Mouse (Mus musculus): ENCODE measurements at regions not wholly inside any gene's neighbourhood (a gene's known extent, or its start where the extent isn't known, plus 50 kb on each side); places are given as distances from the start of the nearest gene placed in this dataset.

GRCm38 (mm10) chr4:55281486-55282096 lies 68.3 kb upstream of the Rad23b start:
- Histone ChIP-seq H3K27me3 (replicated peaks; ENCODE audit: control insufficient read depth, insufficient read depth, low read length) (no peaks in the 10 kb centered on the region), H3K9me3 (ENCODE audit: control insufficient read depth) (no peaks in the 10 kb centered on the region), H3K4me1 (replicated peaks; ENCODE audit: control insufficient read depth, insufficient read depth, low read length) (no peaks in the 10 kb centered on the region), H3K9ac (ENCODE audit: low read depth, low read length) (no peak overlapping the region), H3K4me3 (ENCODE audit: low read depth, low read length) (no peak overlapping the region), H3K36me3 (ENCODE audit: control insufficient read depth, insufficient read depth) (no peaks in the 10 kb centered on the region), H3K4me2 (replicated peaks; ENCODE audit: low read depth) (no peak overlapping the region), H3K27ac (ENCODE audit: low read depth, low read length) (no peak overlapping the region)
- WGBS = 62% methylated on average over 14 of the region's 14 CpGs
- no peak for ATAC-seq
- no peak for TF ChIP-seq CTCF (IDR thresholded peaks at IDR 0.05; ENCODE audit: low read depth)

GRCm38 (mm10) chr4:55282474-55282873 lies 67.4 kb upstream of the Rad23b start:
- H3K9ac ChIP-seq (ENCODE audit: low read depth, low read length) = no peak overlapping the region
- no peak overlapping the region for H3K27ac ChIP-seq (ENCODE audit: low read depth, low read length)
- no peak overlapping the region for H3K4me3 ChIP-seq (ENCODE audit: low read depth, low read length)
- H3K9me3 ChIP-seq (ENCODE audit: control insufficient read depth) = no peaks in the 10 kb centered on the region
- ATAC-seq = no peak
- no peaks in the 10 kb centered on the region for H3K27me3 ChIP-seq (replicated peaks; ENCODE audit: control insufficient read depth, insufficient read depth, low read length)
- H3K36me3 ChIP-seq (ENCODE audit: control insufficient read depth, insufficient read depth) = no peaks in the 10 kb centered on the region
- no peaks in the 10 kb centered on the region for H3K4me1 ChIP-seq (replicated peaks; ENCODE audit: control insufficient read depth, insufficient read depth, low read length)
- no peak for TF ChIP-seq CTCF (IDR thresholded peaks at IDR 0.05; ENCODE audit: low read depth)
- no peak overlapping the region for H3K4me2 ChIP-seq (replicated peaks; ENCODE audit: low read depth)
- WGBS = 94% methylated on average over 4 of the region's 4 CpGs

GRCm38 (mm10) chr4:55284722-55285225 lies 65.1 kb upstream of the Rad23b start:
- no peaks in the 10 kb centered on the region for H3K27me3 ChIP-seq (replicated peaks; ENCODE audit: control insufficient read depth, insufficient read depth, low read length)
- H3K4me1 ChIP-seq (replicated peaks; ENCODE audit: control insufficient read depth, insufficient read depth, low read length) = no peaks in the 10 kb centered on the region
- H3K9me3 ChIP-seq (ENCODE audit: control insufficient read depth) = no peaks in the 10 kb centered on the region
- no peak for ATAC-seq
- WGBS = 48% methylated on average over 3 of the region's 3 CpGs
- H3K36me3 ChIP-seq (ENCODE audit: control insufficient read depth, insufficient read depth) = no peaks in the 10 kb centered on the region
- no peak overlapping the region for H3K4me2 ChIP-seq (replicated peaks; ENCODE audit: low read depth)
- no peak overlapping the region for H3K9ac ChIP-seq (ENCODE audit: low read depth, low read length)
- TF ChIP-seq CTCF (IDR thresholded peaks at IDR 0.05; ENCODE audit: low read depth) = no peak
- no peak overlapping the region for H3K27ac ChIP-seq (ENCODE audit: low read depth, low read length)
- no peak overlapping the region for H3K4me3 ChIP-seq (ENCODE audit: low read depth, low read length)

GRCm38 (mm10) chr4:55285641-55286040 lies 64.2 kb upstream of the Rad23b start:
- Histone ChIP-seq H3K9ac (ENCODE audit: low read depth, low read length) (no peak overlapping the region), H3K36me3 (ENCODE audit: control insufficient read depth, insufficient read depth) (no peaks in the 10 kb centered on the region), H3K27ac (ENCODE audit: low read depth, low read length) (no peak overlapping the region), H3K27me3 (replicated peaks; ENCODE audit: control insufficient read depth, insufficient read depth, low read length) (no peaks in the 10 kb centered on the region), H3K4me2 (replicated peaks; ENCODE audit: low read depth) (no peak overlapping the region), H3K4me1 (replicated peaks; ENCODE audit: control insufficient read depth, insufficient read depth, low read length) (no peaks in the 10 kb centered on the region), H3K9me3 (ENCODE audit: control insufficient read depth) (no peaks in the 10 kb centered on the region), H3K4me3 (ENCODE audit: low read depth, low read length) (no peak overlapping the region)
- no peak for ATAC-seq
- 30% methylated on average over 5 of the region's 5 CpGs for WGBS
- no peak for TF ChIP-seq CTCF (IDR thresholded peaks at IDR 0.05; ENCODE audit: low read depth)

- no peaks in the 10 kb centered on the region for H3K9me3 ChIP-seq (ENCODE audit: control insufficient read depth)
- no peak overlapping the region for H3K9ac ChIP-seq (ENCODE audit: low read depth, low read length)
- H3K4me1 ChIP-seq (replicated peaks; ENCODE audit: control insufficient read depth, insufficient read depth, low read length) = no peaks in the 10 kb centered on the region
- H3K27me3 ChIP-seq (replicated peaks; ENCODE audit: control insufficient read depth, insufficient read depth, low read length) = no peaks in the 10 kb centered on the region
- H3K36me3 ChIP-seq (ENCODE audit: control insufficient read depth, insufficient read depth) = no peaks in the 10 kb centered on the region
- no peak for ATAC-seq
- no peak for TF ChIP-seq CTCF (IDR thresholded peaks at IDR 0.05; ENCODE audit: low read depth)
- 67% methylated on average over 6 of the region's 6 CpGs for WGBS
- H3K27ac ChIP-seq (ENCODE audit: low read depth, low read length) = no peak overlapping the region
- no peak overlapping the region for H3K4me2 ChIP-seq (replicated peaks; ENCODE audit: low read depth)
- no peak overlapping the region for H3K4me3 ChIP-seq (ENCODE audit: low read depth, low read length)
Measured at GRCm38 (mm10) chr4:55288456-55288855, 61.4 kb upstream of the Rad23b start.

GRCm38 (mm10) chr4:55292277-55292676 lies 57.6 kb upstream of the Rad23b start:
- WGBS = 88% methylated on average over 5 of the region's 5 CpGs
- Histone ChIP-seq H3K27me3 (replicated peaks; ENCODE audit: control insufficient read depth, insufficient read depth, low read length) (no peaks in the 10 kb centered on the region), H3K27ac (ENCODE audit: low read depth, low read length) (no peak overlapping the region), H3K36me3 (ENCODE audit: control insufficient read depth, insufficient read depth) (no peaks in the 10 kb centered on the region), H3K9ac (ENCODE audit: low read depth, low read length) (no peak overlapping the region), H3K9me3 (ENCODE audit: control insufficient read depth) (no peaks in the 10 kb centered on the region), H3K4me1 (replicated peaks; ENCODE audit: control insufficient read depth, insufficient read depth, low read length) (no peaks in the 10 kb centered on the region), H3K4me2 (replicated peaks; ENCODE audit: low read depth) (no peak overlapping the region), H3K4me3 (ENCODE audit: low read depth, low read length) (no peak overlapping the region)
- ATAC-seq = no peak
- TF ChIP-seq CTCF (IDR thresholded peaks at IDR 0.05; ENCODE audit: low read depth) = peak; percentile 62

All from intestine, postnatal 0 days (tissue).